Mouse (Mus musculus): ENCODE measurements at regions not wholly inside any gene's neighbourhood (a gene's known extent, or its start where the extent isn't known, plus 50 kb on each side); places are given as distances from the start of the nearest gene placed in this dataset.

GRCm38 (mm10) chr17:80882476-80882875, 62.0 kb upstream of the Tmem178 start:
- TF ChIP-seq CTCF (IDR thresholded peaks at IDR 0.05; ENCODE audit: extremely low read depth, insufficient read length, insufficient replicate concordance, low read depth, low read length), result no peak
- TF ChIP-seq POLR2A (IDR thresholded peaks at IDR 0.05; ENCODE audit: low read depth, low read length), result no peak
- Histone ChIP-seq H3K27me3 (ENCODE audit: control insufficient read depth, insufficient read depth, low read length) (no peaks in the 10 kb centered on the region), H3K4me3 (ENCODE audit: low read depth, low read length) (no peak overlapping the region), H3K27ac (ENCODE audit: insufficient read depth, low read depth, low read length) (no peak overlapping the region), H3K36me3 (ENCODE audit: control insufficient read depth, insufficient read depth, low read length) (no peaks in the 10 kb centered on the region), H3K4me1 (ENCODE audit: control insufficient read depth, insufficient read depth, insufficient read length, low read length) (no peaks in the 10 kb centered on the region)
- 70% methylated on average over 3 of the region's 3 CpGs for WGBS

GRCm38 (mm10) chr17:80880325-80880724, 64.1 kb upstream of the Tmem178 start:
- 77% methylated on average over 4 of the region's 4 CpGs for WGBS
- H3K27ac ChIP-seq (ENCODE audit: insufficient read depth, low read depth, low read length), result no peak overlapping the region
- H3K4me3 ChIP-seq (ENCODE audit: low read depth, low read length), result no peak overlapping the region
- TF ChIP-seq CTCF (IDR thresholded peaks at IDR 0.05; ENCODE audit: extremely low read depth, insufficient read length, insufficient replicate concordance, low read depth, low read length) (no peak), POLR2A (IDR thresholded peaks at IDR 0.05; ENCODE audit: low read depth, low read length) (no peak)
- H3K27me3 ChIP-seq (ENCODE audit: control insufficient read depth, insufficient read depth, low read length), result no peaks in the 10 kb centered on the region
- no peaks in the 10 kb centered on the region for H3K4me1 ChIP-seq (ENCODE audit: control insufficient read depth, insufficient read depth, insufficient read length, low read length)
- no peaks in the 10 kb centered on the region for H3K36me3 ChIP-seq (ENCODE audit: control insufficient read depth, insufficient read depth, low read length)

- WGBS, result 41% methylated on average over 7 of the region's 7 CpGs
- Histone ChIP-seq H3K27ac (ENCODE audit: insufficient read depth, low read depth, low read length) (no peak overlapping the region), H3K4me1 (ENCODE audit: control insufficient read depth, insufficient read depth, insufficient read length, low read length) (no peaks in the 10 kb centered on the region), H3K36me3 (ENCODE audit: control insufficient read depth, insufficient read depth, low read length) (no peaks in the 10 kb centered on the region), H3K27me3 (ENCODE audit: control insufficient read depth, insufficient read depth, low read length) (no peaks in the 10 kb centered on the region), H3K4me3 (ENCODE audit: low read depth, low read length) (no peak overlapping the region)
- no peak for TF ChIP-seq POLR2A (IDR thresholded peaks at IDR 0.05; ENCODE audit: low read depth, low read length)
- peak; percentile 13; the same call in 1 of the 2 replicates for TF ChIP-seq CTCF (IDR thresholded peaks at IDR 0.05; ENCODE audit: extremely low read depth, insufficient read length, insufficient replicate concordance, low read depth, low read length)
These were observed 68.9 kb upstream of the Tmem178 start for GRCm38 (mm10) chr17:80875352-80876044.

GRCm38 (mm10) chr17:80870965-80871364, 73.5 kb upstream of the Tmem178 start:
- 68% methylated on average over 4 of the region's 4 CpGs for WGBS
- TF ChIP-seq CTCF (IDR thresholded peaks at IDR 0.05; ENCODE audit: extremely low read depth, insufficient read length, insufficient replicate concordance, low read depth, low read length) (no peak), POLR2A (IDR thresholded peaks at IDR 0.05; ENCODE audit: low read depth, low read length) (no peak)
- Histone ChIP-seq H3K4me1 (ENCODE audit: control insufficient read depth, insufficient read depth, insufficient read length, low read length) (no peaks in the 10 kb centered on the region), H3K36me3 (ENCODE audit: control insufficient read depth, insufficient read depth, low read length) (no peaks in the 10 kb centered on the region), H3K27me3 (ENCODE audit: control insufficient read depth, insufficient read depth, low read length) (no peaks in the 10 kb centered on the region), H3K4me3 (ENCODE audit: low read depth, low read length) (no peak overlapping the region), H3K27ac (ENCODE audit: insufficient read depth, low read depth, low read length) (no peak overlapping the region)

- no peak overlapping the region for H3K4me3 ChIP-seq (ENCODE audit: low read depth, low read length)
- no peak for TF ChIP-seq POLR2A (IDR thresholded peaks at IDR 0.05; ENCODE audit: low read depth, low read length)
- TF ChIP-seq CTCF (IDR thresholded peaks at IDR 0.05; ENCODE audit: extremely low read depth, insufficient read length, insufficient replicate concordance, low read depth, low read length), result no peak
- 78% methylated on average over 8 of the region's 8 CpGs for WGBS
- H3K4me1 ChIP-seq (ENCODE audit: control insufficient read depth, insufficient read depth, insufficient read length, low read length), result no peaks in the 10 kb centered on the region
- H3K27ac ChIP-seq (ENCODE audit: insufficient read depth, low read depth, low read length), result no peak overlapping the region
- H3K27me3 ChIP-seq (ENCODE audit: control insufficient read depth, insufficient read depth, low read length), result no peaks in the 10 kb centered on the region
- H3K36me3 ChIP-seq (ENCODE audit: control insufficient read depth, insufficient read depth, low read length), result no peaks in the 10 kb centered on the region
These were observed 82.1 kb upstream of the Tmem178 start for GRCm38 (mm10) chr17:80862338-80862737.

GRCm38 (mm10) chr17:80846996-80847810, 97.2 kb upstream of the Tmem178 start:
- WGBS, result 43% methylated on average over 23 of the region's 23 CpGs
- Histone ChIP-seq H3K27ac (ENCODE audit: insufficient read depth, low read depth, low read length) (no peak overlapping the region), H3K4me1 (ENCODE audit: control insufficient read depth, insufficient read depth, insufficient read length, low read length) (no peaks in the 10 kb centered on the region), H3K27me3 (ENCODE audit: control insufficient read depth, insufficient read depth, low read length) (no peaks in the 10 kb centered on the region), H3K36me3 (ENCODE audit: control insufficient read depth, insufficient read depth, low read length) (no peaks in the 10 kb centered on the region), H3K4me3 (ENCODE audit: low read depth, low read length) (no peak overlapping the region)
- TF ChIP-seq POLR2A (IDR thresholded peaks at IDR 0.05; ENCODE audit: low read depth, low read length) (no peak), CTCF (IDR thresholded peaks at IDR 0.05; ENCODE audit: extremely low read depth, insufficient read length, insufficient replicate concordance, low read depth, low read length) (no peak)

GRCm38 (mm10) chr17:80845349-80845748, 99.1 kb upstream of the Tmem178 start:
- TF ChIP-seq CTCF (IDR thresholded peaks at IDR 0.05; ENCODE audit: extremely low read depth, insufficient read length, insufficient replicate concordance, low read depth, low read length), result no peak
- TF ChIP-seq POLR2A (IDR thresholded peaks at IDR 0.05; ENCODE audit: low read depth, low read length), result no peak
- Histone ChIP-seq H3K36me3 (ENCODE audit: control insufficient read depth, insufficient read depth, low read length) (no peaks in the 10 kb centered on the region), H3K27ac (ENCODE audit: insufficient read depth, low read depth, low read length) (no peak overlapping the region), H3K4me3 (ENCODE audit: low read depth, low read length) (no peak overlapping the region), H3K4me1 (ENCODE audit: control insufficient read depth, insufficient read depth, insufficient read length, low read length) (no peaks in the 10 kb centered on the region), H3K27me3 (ENCODE audit: control insufficient read depth, insufficient read depth, low read length) (no peaks in the 10 kb centered on the region)
- WGBS, result 88% methylated on average over 7 of the region's 7 CpGs

Data from small intestine, adult 2 months (tissue).